In genomic region chr17:9729020-9729419, GRCm38 (mm10) we compare ENCODE assay signal across 19 mouse cellular contexts. TPM values are rescaled to one million over a fixed set of nuclear protein-coding genes. Genes with fewer than 3 reads are reported as not detected.
"Had no signal": no experiment of that assay in that cellular context is flagged by ENCODE, and none has a peak within 500 bp of the region (broad histone marks: within the 10 kb centered on the region; RNA-seq: fewer than 3 reads in every experiment).

No protein-coding gene starts in this region.

- H3K9ac ChIP-seq: limb, embryonic 13.5 days; liver, embryonic 14.5 days had no signal

- H3K9me3 ChIP-seq: limb, embryonic 13.5 days had no signal

- H3K27ac ChIP-seq: kidney, postnatal 0 days; limb, embryonic 13.5 days; liver, embryonic 14.5 days had no signal

- H3K27me3 ChIP-seq: limb, embryonic 13.5 days had no signal

- H3K4me3 ChIP-seq: limb, embryonic 13.5 days had no signal

- H3K4me1 ChIP-seq: limb, embryonic 13.5 days had no signal

- DNase-seq: kidney, adult 8-10 months; kidney, postnatal 36 days; layer of hippocampus, adult 9-11 months; left cerebral cortex, postnatal 4 days; lung, adult 18-20 months; lung, postnatal 36 days; spleen, adult 18-20 months; thymus, adult 18-20 months; thymus, postnatal 14 days had no signal

- H3K36me3 ChIP-seq: limb, embryonic 13.5 days had no signal

- H3K4me2 ChIP-seq: limb, embryonic 13.5 days had no signal

RNA-seq across cellular contexts. Expression of gene Pabpc6, which starts 59.5 kb away (rescaled TPM):
- total RNA-seq: layer of hippocampus, adult 18-20 months; left cerebral cortex, postnatal 10 days; left cerebral cortex, postnatal 4 days; liver, adult 2 months; megakaryocyte progenitor cell, adult 5-6 weeks had no signal
- polyA plus RNA-seq: kidney, postnatal 0 days; limb, embryonic 13.5 days; liver, adult 2 months; liver, embryonic 14.5 days; lung, embryonic 16.5 days; neural tube, embryonic 14.5 days; stomach, embryonic 14.5 days had no signal
